Mouse (Mus musculus) left cerebral cortex, postnatal 4 days (tissue): ENCODE data around the gene Maco1. TPM values are rescaled to one million over a fixed set of nuclear protein-coding genes. Genes with fewer than 3 reads are reported as not detected.

ENCODE experiments used
- DNase-seq: peaks from one replicate; pipeline ENCODE4 v3.0.0-alpha.2; 2022
- intact Hi-C: fragments of 180-260 bp; cut with DNase I; formaldehyde crosslinking; loops from one replicate; pipeline ENCODE4 v1.15.1; 2025
- total RNA-seq, 2 experiments: library from RNA; stranded (reverse); gene quantifications; 2 replicates each; pipeline ENCODE4 v1.2.3; 2021

Maco1 gene
- total RNA-seq, 2 experiments from 2014 or later, result 82.5 to 84.3 TPM

- DNase-seq, result no peak
- intact Hi-C loops, result no loop called here
These were observed 77.8 kb downstream of the Maco1 start for GRCm38 (mm10) chr4:134775234-134775944.

DNA sequence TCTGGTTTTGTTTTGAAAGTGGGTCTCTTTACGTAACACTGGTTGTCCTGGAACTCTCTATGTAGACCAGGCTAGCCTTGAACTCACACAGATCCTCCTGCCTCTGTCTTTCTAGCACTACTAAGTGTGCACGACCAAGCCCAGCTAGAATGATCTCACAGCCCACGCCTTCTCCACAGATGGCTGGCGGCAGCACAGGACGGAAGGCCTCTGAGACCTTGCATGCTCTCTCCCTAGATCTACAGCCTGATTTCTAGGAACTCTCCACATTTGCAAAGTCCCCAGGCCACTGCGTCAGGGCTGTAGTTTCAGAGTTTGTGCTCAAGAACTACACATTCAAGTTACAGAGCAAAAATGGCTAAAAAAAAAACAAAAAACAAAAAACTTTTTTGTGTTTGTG lies 79.0 kb downstream of the Maco1 start:
- intact Hi-C loops, result no loop called here
- DNase-seq, result no peak

GRCm38 (mm10) chr4:134772805-134773674 lies 80.1 kb downstream of the Maco1 start:
- peak; percentile 18 for DNase-seq
- intact Hi-C loops, result no loop called here

DNA sequence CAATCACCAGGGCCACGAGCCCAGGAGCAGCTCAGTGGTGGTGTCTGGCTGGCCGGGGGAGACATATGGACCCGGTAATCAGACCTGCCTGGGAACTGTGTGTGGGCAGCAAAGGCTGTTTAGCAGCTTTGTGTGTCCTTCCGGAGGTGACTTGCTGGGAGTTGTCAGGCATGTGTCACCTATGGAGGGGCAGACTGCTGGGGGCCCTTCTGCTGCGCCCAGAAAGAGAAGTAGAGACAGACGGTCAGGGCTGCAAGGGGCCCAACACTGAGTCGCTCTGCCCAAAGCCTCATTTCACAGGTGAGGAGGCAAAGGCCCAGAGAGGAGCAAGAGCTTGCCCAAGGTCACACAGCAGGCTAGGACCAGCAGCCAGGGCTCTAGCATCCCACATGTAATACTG lies 83.3 kb downstream of the Maco1 start:
- DNase-seq, result peak; percentile 38
- intact Hi-C loops, result no loop called here

DNA sequence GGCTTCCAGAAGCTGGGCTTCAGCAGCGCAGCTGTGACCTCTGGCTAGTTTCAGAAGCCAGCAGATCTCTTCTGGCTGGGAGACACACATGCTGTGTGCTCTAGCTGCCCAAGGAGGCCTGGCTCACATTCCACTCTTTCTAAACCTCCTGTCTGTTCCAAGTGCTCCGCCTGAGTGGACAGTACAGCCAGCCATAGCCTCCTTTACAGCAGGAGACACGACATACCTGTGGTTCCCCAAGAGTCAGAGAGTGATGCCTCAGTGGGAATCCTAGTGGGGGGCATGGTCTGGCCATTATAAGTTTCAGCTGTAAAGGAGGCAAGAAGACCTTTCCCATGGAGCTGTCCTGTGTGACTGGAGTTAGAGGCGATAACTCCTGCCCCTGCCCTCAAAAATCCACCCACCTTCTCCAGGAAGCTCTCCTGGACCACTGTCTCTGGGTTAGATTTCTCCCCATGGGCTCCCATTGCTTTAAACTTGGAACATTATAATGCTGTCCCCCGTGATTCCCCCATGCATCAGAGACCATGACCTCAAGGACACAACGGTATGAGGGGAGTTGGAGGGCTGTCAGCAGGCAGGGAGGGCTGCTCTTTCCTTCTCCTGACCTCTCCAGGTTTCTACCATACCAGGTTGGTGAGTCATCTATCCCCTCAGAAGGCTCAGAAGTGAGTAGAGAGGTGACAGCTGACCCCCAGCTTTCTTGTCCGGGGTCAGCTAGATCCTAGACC lies 83.9 kb downstream of the Maco1 start:
- DNase-seq, result peak; percentile 46
- intact Hi-C loops, result no loop called here

- intact Hi-C loops, result no loop called here
These were observed 84.8 kb downstream of the Maco1 start for GRCm38 (mm10) chr4:134768226-134768888.

GRCm38 (mm10) chr4:134767426-134768225 lies 85.5 kb downstream of the Maco1 start, which contains the start of gene Ldlrap1:
Gene Ldlrap1, minus strand, starts transcription at chr4:134768024.
- peak; percentile 66 for DNase-seq
- intact Hi-C loops, result no loop called here

More at GRCm38 (mm10) chr4:134768226-134768888, 84.8 kb downstream of the Maco1 start:
- peak; percentile 24 for DNase-seq

DNA sequence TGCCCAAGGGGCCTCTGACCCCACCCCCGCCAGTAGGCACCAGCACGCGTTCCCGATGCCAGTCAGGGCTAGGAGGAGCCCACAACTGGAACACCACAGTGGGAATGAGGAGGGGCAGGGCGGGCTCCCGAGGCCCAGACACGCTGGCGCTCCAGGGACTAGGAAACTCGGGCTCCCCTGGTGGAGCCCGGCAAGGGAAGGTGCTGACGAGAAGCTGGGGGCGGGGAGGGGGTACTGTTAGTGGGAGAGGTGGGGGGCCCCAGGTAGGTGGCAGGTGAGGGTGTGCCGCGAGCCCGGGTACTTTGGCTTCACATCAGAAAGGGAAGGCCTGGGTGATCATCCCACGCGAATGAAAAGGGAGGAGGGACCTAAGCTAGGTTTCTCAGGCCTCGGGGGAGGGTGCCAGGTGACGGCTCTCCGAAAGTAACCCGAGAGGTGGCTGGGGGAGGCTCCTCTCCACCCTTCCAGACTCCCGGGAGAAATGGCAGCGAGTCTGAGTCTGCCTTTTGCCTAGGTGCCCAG lies 86.2 kb downstream of the Maco1 start:
- intact Hi-C loops, result no loop called here
- no peak for DNase-seq

GRCm38 (mm10) chr4:134766277-134766676 lies 86.9 kb downstream of the Maco1 start:
- no peak for DNase-seq
- intact Hi-C loops, result no loop called here

DNA sequence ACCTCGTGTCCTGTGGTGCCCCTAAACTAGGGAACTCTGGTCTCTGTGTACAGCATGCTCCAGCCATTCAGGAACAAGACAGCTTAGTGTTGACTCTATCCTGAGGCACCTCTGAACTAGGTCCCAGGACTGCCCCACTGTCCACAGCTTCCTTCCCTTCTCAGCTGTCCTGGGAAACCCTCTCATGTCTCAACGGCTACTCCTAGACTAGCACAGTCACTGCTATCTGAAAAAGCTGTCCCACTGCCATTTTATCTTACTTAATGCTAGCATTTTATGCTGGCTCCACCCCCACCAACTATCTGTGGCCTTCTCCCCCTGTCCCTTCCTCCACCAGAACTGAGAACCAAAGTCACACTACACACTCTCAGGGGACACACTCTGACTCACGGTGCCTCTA lies 88.8 kb downstream of the Maco1 start:
- intact Hi-C loops, result no loop called here
- no peak for DNase-seq

DNA sequence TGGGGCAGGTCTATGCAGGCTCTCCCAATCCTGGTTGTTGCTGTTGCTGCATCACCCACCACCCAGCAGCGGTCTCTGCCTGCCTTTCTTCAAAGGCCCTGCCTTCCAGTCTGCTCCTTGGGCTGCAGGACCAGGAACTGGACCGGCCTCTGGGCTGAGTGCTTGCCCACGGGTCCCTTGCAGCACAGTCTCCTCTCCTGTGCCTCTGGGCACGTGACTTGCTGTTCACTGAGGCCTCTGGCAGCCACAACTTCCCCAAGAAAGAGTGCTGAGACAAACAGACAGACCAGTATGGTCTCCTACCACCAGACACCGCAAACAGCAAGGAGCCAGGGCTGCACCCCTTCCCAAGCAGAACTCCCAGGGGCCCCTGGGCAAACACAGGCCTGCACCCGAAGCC lies 90.8 kb downstream of the Maco1 start:
- DNase-seq, result no peak
- intact Hi-C loops, result no loop called here

GRCm38 (mm10) chr4:134760793-134761201 lies 92.3 kb downstream of the Maco1 start:
- intact Hi-C loops, result no loop called here
- DNase-seq, result peak; percentile 57

DNA sequence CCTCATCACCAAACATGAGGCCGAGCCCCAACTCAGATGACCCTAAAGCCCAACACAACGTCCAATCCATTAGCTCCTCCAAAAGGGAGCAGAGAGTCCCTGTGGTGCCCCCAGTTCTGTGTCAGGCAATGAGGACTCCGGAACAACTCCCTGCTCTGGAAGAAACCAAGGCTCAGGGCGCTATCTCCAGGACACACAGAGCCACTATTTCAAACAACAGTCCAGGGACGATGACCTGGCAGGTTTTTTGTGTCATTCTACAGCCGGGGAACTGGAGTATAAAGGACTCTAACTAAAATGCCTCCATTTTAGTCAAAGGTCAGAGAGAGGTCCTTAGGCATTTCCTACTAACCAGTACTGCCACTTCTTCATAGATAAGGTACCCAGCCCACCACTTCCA lies 92.9 kb downstream of the Maco1 start:
- intact Hi-C loops, result no loop called here
- DNase-seq, result no peak

GRCm38 (mm10) chr4:134759564-134759963 lies 93.6 kb downstream of the Maco1 start:
- no peak for DNase-seq
- intact Hi-C loops, result no loop called here

DNA sequence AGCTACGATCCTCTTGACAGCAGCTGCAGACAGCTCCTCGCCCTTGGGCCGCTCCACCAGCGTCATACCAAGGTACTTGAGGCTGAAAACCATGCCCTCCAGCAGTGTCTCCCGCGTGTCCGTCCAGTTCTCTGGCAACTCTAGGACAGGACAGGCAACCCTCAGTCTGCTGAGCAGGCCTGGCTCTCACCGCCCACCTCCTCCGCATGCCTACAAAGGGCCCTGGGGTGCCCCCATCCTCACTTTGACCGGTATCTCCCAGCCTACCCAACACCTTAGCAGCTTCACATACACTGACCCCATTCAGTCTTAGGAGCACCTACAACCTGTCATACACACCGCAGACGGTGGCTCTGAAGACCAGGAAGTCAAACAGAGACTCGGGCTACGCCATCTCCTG lies 94.2 kb downstream of the Maco1 start:
- intact Hi-C loops, result no loop called here
- DNase-seq, result no peak

- no peak for DNase-seq
- intact Hi-C loops, result no loop called here
These were observed 94.8 kb downstream of the Maco1 start for GRCm38 (mm10) chr4:134758367-134758766.

- no peak for DNase-seq
- intact Hi-C loops, result no loop called here
These were observed 96.2 kb downstream of the Maco1 start for GRCm38 (mm10) chr4:134756953-134757352.

GRCm38 (mm10) chr4:134754941-134755340 lies 98.2 kb downstream of the Maco1 start:
- intact Hi-C loops, result no loop called here
- DNase-seq, result no peak

DNA sequence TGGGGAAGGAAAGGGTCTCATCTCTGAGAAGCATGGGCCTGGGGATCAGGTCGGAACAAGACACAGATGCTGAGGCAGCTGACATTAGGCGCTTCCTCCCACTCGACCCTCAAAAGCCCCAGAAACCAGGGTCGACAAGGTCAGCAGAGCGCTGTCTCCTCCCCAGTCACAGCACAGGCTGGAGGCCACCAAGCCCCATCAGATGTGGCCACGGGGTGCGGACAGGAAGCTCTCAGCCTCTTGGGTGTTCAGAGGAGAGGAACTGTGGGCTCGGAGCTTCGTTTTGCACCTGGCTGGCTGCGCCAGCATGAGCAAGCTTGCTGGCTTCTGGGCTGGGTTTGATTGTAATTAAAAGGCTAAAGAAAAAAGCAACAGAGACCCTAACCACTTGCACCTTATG lies 98.8 kb downstream of the Maco1 start:
- intact Hi-C loops, result no loop called here
- no peak for DNase-seq
